Mouse (Mus musculus) CD4-positive, CD25-positive, alpha-beta regulatory T cell, adult 4 months (primary cell): Measurements from ENCODE around the gene Sdhaf4. TPM values are rescaled to one million over a fixed set of nuclear protein-coding genes. Genes with fewer than 3 reads are reported as not detected.
"Not testable (repeated sequence)": the region's sequence is repeated elsewhere in the genome, so short reads cannot be mapped to it uniquely, and the experiment has no call there.

ENCODE experiments used
- ATAC-seq: one replicate; pipeline ENCODE4 v1.8.0; 2017
- polyA plus RNA-seq, 2 experiments: library from polyadenylated mRNA; unstranded; fragments of 100-300 nt; shearing (Covaris generic); gene quantifications; one replicate each; pipeline ENCODE4 v1.2.1; 2017

The Sdhaf4 gene
- 10 to 100 TPM; 68.4 to 82.9 TPM for polyA plus RNA-seq

DNA sequence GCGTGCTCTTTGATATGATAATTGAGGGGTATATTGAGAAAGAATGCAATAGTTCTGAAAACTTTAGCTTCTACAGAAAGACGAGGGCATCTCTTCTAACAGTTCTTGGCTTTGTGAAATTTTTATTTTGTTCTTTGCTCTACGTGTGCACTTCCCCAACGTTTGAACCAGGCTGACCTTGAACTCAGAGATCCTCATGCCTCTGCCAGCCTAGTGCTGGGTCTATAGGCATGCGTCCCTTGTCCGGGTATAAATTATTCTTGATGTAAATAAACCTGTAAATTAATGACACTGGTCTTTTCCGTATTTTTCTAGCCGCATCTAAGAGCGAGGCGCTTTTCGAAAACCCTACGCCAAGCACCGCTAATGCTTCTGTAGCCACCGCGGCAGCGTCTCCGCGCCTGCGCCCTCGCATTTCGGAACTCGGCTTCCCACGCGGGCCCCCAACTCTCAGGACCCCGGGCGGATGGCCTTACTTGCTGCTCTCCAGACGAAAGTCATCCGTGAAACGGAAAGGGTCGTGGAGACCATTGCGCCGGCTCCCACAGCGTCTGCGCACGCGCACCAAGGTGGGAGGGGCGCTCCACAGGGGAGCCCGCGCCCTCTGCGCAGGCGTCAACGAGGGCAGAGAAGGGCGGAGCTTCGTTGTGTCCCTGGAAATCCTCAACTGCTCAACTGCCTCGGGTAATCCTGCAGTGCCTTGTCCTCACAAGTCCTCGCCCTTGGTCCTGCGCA lies at the start of gene Sdhaf4:
Sdhaf4 (minus strand) TSS at position 587 of the 735 bp plus-strand sequence.
- ATAC-seq: peak; percentile 94

DNA sequence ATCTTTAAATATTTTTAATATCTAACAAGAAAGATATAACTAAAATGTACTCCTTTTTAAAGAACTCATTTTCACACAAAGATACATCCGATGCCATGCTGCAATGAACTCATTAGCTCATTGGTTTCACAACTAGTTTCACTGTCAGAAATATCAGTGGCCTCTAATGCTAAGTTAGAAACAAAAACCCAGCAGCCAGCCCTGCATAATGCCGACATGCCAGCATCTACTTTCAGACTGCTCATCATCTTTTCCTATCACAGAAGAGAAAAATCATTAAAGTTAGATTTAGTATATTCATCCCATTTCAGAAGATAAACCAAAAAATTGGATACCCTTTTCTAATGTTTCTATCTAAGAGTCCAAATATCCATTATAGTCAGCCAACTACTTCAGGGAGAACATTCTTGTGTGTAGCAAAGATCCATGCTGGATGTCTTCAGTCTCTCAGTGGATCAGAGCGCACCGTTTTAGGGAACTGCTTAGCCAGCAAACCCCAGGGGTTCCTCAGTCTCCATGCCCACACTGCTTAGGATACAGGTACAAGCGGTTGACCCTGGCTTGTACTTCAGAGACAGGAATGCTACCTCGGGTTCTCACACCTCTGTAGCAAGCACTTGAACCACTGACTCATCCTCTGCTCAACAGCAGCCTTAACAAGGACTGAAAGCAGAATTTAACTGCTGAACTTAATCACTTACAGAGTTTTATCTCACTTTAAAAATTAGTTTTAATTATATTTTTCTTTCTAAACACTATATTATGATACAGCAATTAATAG lies 41.5 kb upstream of the Sdhaf4 start:
- ATAC-seq: no peak

DNA sequence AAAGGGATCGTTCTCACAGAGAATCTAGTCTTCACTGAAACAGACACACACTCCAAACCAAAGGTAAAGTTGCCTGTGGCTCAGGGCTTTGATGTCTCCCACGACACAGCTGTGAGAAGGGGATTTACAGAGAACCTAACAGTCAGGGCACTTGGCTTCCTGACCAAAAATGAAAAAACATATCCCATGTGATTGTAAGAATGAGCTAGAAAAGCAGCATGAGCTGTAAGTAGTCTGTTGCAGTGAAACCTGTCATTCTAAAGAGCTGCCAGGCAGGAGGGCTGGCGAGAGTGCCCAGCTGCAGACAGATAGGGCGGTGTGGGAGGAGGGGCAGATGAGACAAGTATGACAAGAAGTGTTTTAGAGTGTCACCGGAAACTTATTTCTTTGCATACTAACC lies 40.2 kb upstream of the Sdhaf4 start:
- ATAC-seq: peak; percentile 65

DNA sequence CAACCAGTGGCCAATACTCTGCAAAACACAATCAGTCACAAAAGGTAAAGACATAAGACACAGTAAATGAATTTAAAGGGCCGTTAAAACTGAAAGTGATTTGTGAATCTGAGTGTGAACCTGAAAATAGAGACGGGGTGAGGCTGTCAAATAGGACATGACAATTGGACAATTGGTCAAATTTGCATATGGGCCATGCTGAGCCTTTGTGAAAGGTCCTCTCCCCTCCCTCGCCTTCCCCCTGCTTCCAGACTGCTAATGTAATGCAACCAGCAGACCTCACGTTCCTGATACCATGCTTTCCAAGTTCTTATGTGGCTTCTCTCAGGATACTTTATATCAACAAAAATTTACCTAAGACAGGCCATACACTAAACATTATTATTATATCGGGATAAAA lies 37.6 kb upstream of the Sdhaf4 start:
- ATAC-seq: no peak

DNA sequence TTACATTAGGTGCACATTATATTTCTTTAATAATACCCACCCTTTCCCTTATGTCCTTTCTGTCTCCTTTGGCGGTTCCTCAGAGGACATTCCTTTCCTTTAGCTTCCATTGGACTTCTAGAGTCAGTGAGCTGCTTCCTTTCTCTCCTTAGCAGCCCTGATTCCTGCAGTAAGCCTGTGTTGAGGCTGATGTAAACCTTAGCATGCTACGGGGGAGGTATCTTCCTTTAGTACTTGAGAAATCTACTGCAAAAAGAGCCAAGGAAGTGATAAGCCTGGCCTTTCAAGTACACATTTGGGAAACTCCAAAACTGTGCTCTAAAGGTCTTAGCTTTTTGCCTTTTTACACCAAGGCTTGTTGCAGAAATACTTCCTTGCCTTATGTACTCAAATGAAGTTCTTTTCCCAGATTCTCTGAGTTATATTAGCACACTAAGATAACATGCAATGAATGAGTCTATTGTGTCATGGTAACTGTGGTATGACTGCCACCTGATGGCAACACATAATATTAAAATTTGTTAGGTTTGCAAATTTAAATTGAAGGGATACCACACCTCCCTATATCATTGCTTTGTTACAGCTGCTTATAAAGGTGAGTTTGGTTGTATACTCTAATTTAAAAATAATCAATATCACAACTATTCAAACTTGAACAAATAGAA lies 28.4 kb upstream of the Sdhaf4 start:
- peak; percentile 75 for ATAC-seq

DNA sequence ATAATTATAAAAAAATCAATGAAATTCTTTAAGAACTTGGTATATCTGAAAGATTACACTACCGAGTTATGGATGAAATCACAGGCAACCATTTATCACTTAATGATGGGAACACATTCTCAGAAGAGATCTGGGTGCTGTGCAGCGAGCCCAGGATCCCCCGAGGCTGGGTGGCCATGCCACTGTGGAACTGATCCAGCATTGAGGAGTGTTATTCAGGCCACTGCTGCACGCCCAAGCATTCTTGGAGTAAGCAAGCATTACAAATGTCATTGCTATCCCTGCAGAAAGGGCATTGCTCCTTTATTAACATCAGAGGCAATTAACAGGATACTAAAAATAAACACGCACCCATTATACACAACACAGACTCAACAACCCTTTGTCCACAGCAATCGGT lies 5.4 kb upstream of the Sdhaf4 start:
- ATAC-seq: no peak

DNA sequence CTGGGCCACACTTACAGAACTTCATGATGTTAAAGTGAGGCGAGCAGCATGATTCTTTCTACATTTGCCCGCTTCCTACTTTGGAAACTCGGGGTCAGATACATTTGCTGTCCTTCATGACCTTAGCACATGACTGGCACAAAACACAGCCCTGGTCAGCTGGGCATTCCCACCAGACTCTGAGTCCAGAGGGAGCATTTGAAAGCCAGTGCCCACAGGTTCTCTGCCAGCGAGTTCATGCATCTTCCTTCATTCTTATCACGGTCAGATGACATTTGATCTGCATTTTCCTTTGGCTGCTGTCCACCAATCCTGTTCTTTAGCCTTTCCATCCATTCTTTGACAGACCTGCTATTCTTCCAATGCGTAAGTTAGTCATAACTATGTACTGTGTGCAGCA lies 4.6 kb upstream of the Sdhaf4 start:
- no peak for ATAC-seq

DNA sequence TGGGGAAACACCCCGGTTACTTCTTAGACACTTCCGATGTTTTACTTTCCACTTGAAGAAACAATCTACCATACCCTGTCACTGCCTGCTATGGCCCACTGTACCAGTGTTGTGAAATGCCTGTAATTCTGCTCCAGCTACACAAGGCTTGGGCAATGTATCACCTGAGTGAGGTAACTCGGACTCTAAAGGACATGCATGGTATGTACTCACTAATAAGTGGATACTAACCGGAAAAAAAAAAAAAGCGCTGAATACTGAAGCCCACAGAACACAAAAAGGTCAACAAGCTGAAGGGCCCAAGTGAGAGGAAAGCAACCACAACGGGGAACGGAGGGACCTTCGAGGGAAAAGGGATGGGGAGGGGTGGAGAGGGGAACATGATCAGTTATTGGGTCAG lies 2.2 kb upstream of the Sdhaf4 start:
- ATAC-seq: no peak

DNA sequence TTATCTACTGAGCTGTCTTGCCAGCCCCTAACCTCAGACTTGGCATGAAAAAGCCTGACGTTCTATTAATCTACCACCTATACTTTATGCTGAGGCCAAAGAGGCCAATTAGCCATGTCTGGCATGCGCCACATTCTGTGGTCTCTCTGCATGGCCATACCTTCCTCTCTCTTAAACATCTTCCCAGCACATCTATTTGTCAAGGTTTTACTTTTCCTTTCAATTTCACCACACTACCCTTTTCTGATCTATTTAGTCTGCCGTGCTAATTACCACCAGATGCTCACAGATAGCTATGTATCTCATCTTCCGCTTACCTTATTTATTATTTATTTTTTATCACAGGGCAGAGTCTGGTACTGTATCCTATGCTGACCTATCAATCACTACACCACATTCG lies 6.1 kb downstream of the Sdhaf4 start:
- ATAC-seq: peak; percentile 62

DNA sequence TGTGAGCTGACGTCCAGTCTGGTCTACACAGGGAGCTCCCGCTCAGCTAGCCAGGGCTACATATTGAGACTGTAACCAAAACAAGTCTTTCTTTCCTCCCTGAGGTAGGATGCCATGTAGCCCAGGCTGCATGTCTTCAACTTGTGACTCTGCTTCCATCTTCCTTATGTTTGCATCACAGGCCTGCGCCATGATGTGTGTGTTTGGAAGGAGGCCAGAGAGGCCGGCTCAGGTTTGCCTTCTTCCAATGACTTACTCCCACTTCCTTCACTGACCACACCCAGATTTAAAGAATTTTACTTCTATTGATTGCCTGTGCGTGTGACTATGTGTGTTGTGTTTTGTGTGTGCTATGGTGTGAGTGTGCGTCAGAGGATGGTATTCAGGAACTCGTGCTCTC lies 6.6 kb downstream of the Sdhaf4 start:
- ATAC-seq: no peak

DNA sequence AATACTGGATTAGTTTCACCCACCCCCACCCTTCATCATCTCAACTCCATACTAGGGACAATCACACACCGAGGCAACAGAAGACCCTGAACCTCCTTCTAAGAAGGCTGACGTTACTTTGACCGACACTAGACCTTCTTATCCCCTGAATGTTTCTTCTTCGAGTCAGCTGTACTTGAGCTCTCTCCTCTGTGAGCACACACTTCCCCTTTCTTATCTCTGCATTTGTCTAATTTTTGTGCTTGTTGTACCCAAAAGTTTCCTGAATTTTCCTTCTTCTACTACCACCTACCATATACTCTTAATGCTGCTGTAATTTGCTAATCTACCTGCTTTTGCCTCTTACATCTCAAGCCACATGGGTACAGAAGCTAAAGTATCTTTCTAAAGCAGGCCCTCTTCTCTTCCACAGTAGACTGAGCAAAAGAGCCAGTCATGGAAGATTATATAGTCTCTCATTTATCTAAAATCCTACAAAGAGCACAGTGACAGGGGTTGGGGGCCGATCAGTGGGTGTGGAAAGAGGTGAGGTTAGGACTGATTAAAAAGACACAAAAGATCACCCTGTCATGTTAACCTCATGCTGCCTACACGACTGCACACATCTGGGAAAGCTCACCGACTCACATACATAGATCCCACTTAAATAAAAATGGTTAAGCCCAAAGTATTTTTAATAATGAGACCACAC lies 7.2 kb downstream of the Sdhaf4 start:
- no peak for ATAC-seq

DNA sequence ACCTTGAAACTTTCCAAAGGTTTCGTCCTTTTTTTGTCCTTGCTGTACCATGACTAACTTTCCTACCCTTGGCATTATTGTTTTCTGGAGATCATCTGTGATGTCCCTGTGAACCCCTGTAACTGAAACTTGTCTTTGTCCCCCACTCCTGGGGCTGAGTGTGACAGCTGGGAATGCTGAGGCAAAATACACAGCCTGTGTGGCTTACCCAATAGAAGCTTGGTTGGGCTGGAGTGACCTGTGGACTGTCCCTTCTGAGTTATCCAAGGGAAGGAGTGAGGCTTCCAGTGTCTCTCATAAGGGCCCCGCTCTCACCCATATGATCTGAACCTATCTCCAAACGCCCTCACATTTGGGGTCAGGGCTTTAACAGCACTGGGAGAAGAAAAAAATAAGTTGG lies 8.0 kb downstream of the Sdhaf4 start:
- ATAC-seq: no peak

DNA sequence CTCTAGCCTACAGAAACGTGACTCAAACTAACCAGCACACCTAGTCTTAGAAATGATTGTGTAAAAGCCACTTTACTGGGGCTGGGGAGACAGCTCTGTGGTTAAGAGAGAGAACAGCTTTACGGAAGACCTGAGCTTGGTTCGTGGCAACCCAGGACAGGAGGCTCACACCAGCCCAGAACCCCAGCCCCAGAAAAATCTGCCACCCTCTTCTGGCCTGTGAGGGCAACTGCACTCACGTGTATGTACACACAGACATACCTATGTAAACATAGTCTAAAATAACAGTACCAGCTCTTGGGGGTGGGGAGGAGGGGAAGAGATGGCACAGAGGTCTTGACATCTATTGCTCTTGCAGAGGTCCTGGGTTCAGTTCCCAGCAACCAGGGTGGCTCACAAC lies 10.0 kb downstream of the Sdhaf4 start:
- no peak for ATAC-seq

DNA sequence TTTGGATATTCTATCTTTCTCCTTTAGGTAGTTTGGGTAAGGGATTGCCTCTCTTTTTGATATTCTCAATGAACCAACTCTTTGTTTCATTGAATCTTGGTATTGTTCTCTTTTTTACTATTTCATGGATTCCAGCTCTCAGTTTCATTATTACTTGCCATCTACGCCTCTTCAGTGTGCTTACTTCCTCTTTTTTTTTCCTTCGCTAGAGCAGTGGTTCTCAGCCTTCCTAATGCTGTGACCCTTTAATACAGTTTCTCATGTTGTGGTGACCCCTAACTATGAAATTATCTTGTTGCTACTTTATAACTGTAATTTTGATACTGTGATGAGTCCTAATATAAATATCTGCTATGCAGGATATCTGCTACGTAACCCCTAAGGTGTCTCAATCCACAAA lies 22.3 kb downstream of the Sdhaf4 start:
- no peak for ATAC-seq

DNA sequence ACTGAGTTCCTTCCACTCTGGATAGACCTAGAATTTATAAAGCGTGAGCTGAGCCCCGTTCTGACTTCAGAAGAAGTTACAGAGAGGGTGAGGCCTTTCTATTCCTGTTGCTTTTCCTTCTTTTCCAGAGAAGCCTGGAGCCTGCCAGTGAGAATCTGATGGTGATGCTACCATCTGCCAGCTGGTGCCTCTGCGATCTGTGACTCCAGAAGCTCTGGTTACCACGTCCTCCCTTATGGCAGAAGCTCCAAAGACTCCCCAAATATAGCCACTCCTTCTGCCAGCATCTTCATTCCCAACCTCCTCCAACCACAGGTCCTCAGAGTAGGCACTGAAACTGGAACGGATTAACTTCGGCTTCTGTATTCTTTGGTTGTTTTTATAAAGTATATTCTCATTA lies 27.2 kb downstream of the Sdhaf4 start:
- ATAC-seq: no peak

DNA sequence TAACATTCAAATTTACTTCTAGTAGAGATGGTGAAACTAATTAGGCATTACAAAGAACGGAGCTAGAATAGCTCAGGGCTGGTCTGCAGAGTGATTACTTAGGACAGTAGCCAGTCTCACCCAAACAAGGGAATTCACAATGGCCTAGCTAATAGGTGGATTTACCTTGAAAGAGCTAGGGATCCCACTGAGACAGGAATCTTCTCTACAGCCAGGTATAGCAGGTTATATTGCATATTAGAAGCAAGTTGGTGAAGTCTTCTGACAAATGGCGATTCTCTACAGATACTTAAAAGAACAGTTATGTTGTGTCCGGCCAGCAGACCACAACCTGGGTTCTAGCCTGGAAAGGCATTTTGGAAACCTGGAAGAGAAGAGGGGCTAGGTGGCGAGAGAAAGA lies 34.3 kb downstream of the Sdhaf4 start:
- ATAC-seq: not testable (repeated sequence)

DNA sequence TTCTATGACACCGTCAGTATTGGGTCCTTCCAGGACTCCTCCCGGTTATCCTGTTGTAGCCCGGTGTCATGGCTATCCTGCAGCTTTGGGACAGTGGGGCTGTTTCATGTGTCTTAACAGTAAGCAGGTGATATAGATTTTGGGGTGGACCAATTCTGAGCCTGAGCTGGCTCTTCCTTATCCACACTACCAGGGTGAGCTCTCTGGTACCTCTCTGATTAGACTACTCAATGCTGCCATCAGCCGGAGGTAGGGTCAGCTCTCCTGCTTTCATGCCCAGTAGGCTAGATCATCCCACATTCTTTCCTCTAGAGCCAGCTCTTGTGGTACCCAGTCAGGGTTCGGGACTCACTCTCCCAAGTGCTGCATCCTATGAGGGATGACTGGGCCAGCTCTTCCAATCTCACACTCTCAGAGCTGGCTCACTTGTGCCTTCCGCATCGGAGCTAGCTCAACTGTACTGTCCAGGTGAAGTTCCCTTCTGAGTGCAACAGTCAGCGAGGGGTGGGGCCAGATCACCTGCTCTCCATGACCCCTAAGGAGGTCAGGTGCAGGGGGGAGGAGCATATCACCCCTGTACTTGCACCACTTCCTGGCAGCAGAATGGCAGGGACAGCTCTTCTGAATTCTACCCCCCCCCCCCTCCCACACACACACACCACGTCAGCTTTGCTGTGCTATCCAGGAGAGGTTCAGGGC lies 37.3 kb downstream of the Sdhaf4 start:
- no peak for ATAC-seq

DNA sequence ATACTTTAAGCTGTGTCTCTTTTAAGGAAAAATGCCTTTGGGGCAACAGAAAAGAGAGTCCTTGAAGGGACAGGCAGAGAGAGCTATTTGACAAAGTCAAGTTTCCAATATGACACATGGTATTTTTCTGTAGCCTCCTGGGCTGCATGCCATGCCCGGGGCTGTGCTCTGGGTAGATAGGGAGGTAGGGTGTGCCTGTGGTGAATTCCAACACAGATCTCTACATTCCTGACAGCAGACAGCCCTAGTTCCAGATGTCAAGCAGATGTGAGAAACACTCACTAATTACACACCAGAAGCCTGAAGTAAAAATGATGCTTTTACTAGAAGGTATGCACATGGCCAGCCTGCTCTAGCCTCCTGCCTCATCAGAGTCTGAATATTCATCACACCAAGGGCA lies 39.2 kb downstream of the Sdhaf4 start:
- ATAC-seq: no peak

DNA sequence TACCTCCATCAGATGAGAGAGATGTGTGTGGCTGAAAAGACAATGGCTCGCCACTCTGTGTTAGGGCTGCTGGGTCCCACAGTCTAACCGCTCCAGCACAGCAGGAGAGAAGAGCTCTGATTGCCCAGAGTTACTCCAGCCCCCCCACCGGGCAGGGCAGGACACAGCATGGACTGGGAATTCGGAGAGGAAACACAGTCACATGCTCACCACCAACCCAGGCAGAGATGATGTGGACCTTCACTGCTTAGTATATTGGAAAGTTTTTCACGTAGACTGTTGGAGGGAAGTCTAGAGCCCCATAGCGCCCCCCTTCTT lies 46.1 kb downstream of the Sdhaf4 start:
- no peak for ATAC-seq

DNA sequence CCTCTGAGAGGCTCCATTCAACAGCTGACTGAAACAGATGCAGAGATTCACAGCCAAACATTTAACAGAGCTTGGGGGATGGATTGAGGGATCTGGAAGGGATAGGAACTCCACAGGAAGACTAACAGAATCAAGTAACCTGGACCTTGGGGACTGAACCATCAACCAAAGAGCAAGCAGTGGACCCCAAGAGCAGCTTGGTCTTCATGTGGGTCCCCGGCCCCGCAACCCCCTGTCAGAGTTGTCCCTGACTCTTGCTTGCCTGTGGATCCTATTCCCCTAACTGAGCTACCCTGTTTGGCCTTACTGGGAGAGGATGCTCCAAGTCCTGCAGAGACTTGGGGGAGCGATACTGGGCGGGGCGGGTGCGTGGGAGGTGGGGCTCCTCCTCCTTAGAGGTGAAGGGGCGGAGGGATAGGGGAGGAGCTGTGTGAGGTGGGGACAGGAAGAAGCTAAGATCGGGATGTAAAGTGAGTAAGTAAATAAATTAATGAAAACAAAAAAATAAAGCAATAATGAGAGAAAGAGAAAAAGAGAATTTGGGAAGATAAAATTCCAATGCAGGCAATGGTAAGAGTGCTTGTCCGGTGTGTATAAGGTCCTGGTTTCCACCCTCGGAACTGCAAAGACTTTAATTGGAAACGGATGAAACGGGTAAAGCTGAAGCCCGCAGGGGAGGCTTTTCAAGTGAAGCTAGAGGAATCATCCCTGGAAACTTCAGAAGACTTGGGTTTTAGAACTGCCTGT lies 46.6 kb downstream of the Sdhaf4 start:
- peak; percentile 85 for ATAC-seq

DNA sequence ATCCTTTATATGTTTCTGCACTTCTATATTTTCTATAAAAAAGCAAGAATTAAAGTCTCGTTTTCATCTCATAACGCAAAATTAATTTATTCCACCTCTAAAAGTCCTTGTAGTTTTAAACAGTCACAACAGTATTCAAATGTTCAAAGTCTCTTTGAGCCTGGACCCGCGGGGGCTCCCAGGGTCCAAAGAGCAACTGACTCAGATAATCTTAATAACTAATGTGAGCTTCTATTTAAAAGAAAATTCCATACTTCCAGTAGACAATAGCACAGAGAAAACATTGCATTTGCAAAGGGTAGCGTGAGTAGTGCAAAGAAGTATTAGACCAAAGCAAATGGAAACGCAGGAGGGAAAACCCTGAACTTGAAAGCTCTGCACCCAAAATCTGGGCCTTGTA lies 47.4 kb downstream of the Sdhaf4 start:
- no peak for ATAC-seq

DNA sequence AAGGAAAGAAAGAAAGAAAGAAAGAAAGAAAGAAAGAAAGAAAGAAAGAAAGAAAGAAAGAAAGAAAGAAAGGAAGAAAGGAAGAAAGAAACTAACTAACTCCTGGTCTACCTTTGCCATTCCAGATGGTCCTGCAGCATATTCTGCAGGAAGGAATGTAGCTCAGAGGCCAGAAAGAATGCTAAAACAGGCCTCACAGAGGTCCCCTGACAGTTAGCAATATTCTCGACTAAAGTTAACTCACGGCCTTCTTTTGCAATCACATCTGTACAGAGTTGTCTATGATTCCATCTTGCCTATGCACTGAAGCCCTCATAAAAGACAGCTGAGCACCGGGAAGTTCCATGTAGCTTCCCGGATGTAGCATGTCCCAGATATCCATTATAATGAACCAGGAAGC lies 49.9 kb downstream of the Sdhaf4 start:
- ATAC-seq: no peak
